Mouse (Mus musculus) hindbrain, embryonic 11.5 days (tissue): Measurements from ENCODE around the gene Rrp1b. TPM values are rescaled to one million over a fixed set of nuclear protein-coding genes. Genes with fewer than 3 reads are reported as not detected.
"Not testable (repeated sequence)": the region's sequence is repeated elsewhere in the genome, so short reads cannot be mapped to it uniquely, and the experiment has no call there.

Experiments
- ATAC-seq: fragments of 200-750 bp; cut with Nextera tagmentation; 2 replicates; pipeline ENCODE4 v1.8.0; 2017; ENCODE audit warnings: mild to moderate bottlenecking, moderate TSS enrichment, moderate library complexity; ENCODE audit not compliant: low FRiP score
- DNase-seq: peaks from one replicate; pipeline ENCODE4 v3.0.0-alpha.2; 2015; ENCODE audit warnings: low spot score
- H3K27ac ChIP-seq: fragments of 300-500 bp; sonication (generic); 2 replicates; pipeline ENCODE4 v1.5.1; 2014; ENCODE audit warnings: mild to moderate bottlenecking, low read depth, low read length
- H3K27me3 ChIP-seq: fragments of 300-500 bp; sonication (generic); 2 replicates; pipeline ENCODE4 v1.6.1; 2014; ENCODE audit warnings: mild to moderate bottlenecking, low read length, moderate library complexity, mixed read lengths; ENCODE audit not compliant: control insufficient read depth, insufficient read depth
- H3K36me3 ChIP-seq: fragments of 300-500 bp; sonication (generic); 2 replicates; pipeline ENCODE4 v1.6.1; 2014; ENCODE audit warnings: mild to moderate bottlenecking, low read length, moderate library complexity, mixed read lengths; ENCODE audit not compliant: control insufficient read depth, insufficient read depth
- H3K4me1 ChIP-seq: fragments of 300-500 bp; sonication (generic); replicated peaks from 2 replicates; pipeline ENCODE4 v1.6.1; 2014; ENCODE audit warnings: low read length, mixed read lengths; ENCODE audit not compliant: control insufficient read depth, insufficient read depth
- H3K4me2 ChIP-seq: fragments of 300-500 bp; sonication (generic); replicated peaks from 2 replicates; pipeline ENCODE4 v1.6.1; 2014; ENCODE audit warnings: mild to moderate bottlenecking, low read depth, low read length
- H3K4me3 ChIP-seq: fragments of 300-500 bp; sonication (generic); 2 replicates; pipeline ENCODE4 v1.5.1; 2014; ENCODE audit warnings: low read depth, low read length
- H3K9ac ChIP-seq: fragments of 300-500 bp; sonication (generic); 2 replicates; pipeline ENCODE4 v1.6.1; 2014; ENCODE audit warnings: low read depth, low read length
- H3K9me3 ChIP-seq: fragments of 300-500 bp; sonication (generic); 2 replicates; pipeline ENCODE4 v1.6.1; 2016; ENCODE audit warnings: low read length; ENCODE audit not compliant: control insufficient read depth
- WGBS: fragments of 180-500 bp; shearing (Covaris S2); extraction: QIAGEN DNeasy Blood & Tissue Kit; methylation state at CpG from one replicate; pipeline ENCODE4 v1.1.7; 2014; 5-methylcytosine and 5-hydroxymethylcytosine counted together
- polyA plus RNA-seq: library from polyadenylated mRNA; unstranded; fragments of >200 nt; fragmentation: Nextera tagmentation; extraction: Ambion mirVana; gene quantifications from 2 replicates; pipeline ENCODE4 v1.2.1, GENCODE M21; 2014

Rrp1b gene
- polyA plus RNA-seq, 1 experiment from 2014 or later, result 65.0 TPM

- peak overlapping the region; percentile 44 for H3K4me3 ChIP-seq
- H3K36me3 ChIP-seq, result no peaks in the 10 kb centered on the region
- 2% methylated on average over 44 of the region's 44 CpGs for WGBS
- peaks cover 12% of the 10 kb centered on the region for H3K27me3 ChIP-seq
- DNase-seq (peak; percentile 82), ATAC-seq (peak; percentile 76)
- peak overlapping the region; percentile 75 for H3K4me2 ChIP-seq
- peak overlapping the region; percentile 55 for H3K9ac ChIP-seq
- H3K9me3 ChIP-seq, result no peaks in the 10 kb centered on the region
- H3K4me1 ChIP-seq, result no peaks in the 10 kb centered on the region
- H3K27ac ChIP-seq, result no peak overlapping the region
Measured at GRCm38 (mm10) chr17:32099943-32100586, 64.2 kb downstream of the Rrp1b start.

- Histone ChIP-seq H3K4me2 (no peak overlapping the region), H3K9ac (no peak overlapping the region), H3K4me1 (no peaks in the 10 kb centered on the region), H3K27me3 (peaks cover 12% of the 10 kb centered on the region), H3K27ac (no peak overlapping the region), H3K4me3 (no peak overlapping the region), H3K9me3 (no peaks in the 10 kb centered on the region), H3K36me3 (no peaks in the 10 kb centered on the region)
- no peak for DNase-seq
- no peak for ATAC-seq
- 18% methylated on average over 4 of the region's 4 CpGs for WGBS
Measured at GRCm38 (mm10) chr17:32103054-32103453, 67.2 kb downstream of the Rrp1b start.

- Histone ChIP-seq H3K9ac (no peak overlapping the region), H3K27me3 (no peaks in the 10 kb centered on the region), H3K4me2 (no peak overlapping the region), H3K4me1 (no peaks in the 10 kb centered on the region), H3K36me3 (no peaks in the 10 kb centered on the region), H3K27ac (no peak overlapping the region), H3K4me3 (no peak overlapping the region), H3K9me3 (no peaks in the 10 kb centered on the region)
- 76% methylated on average over 2 of the region's 2 CpGs for WGBS
- ATAC-seq (no peak), DNase-seq (no peak)
Measured at GRCm38 (mm10) chr17:32106358-32106757, 70.5 kb downstream of the Rrp1b start.

- Histone ChIP-seq H3K4me2 (no peak overlapping the region), H3K9me3 (no peaks in the 10 kb centered on the region), H3K9ac (no peak overlapping the region), H3K4me3 (no peak overlapping the region), H3K4me1 (no peaks in the 10 kb centered on the region), H3K27ac (no peak overlapping the region), H3K27me3 (peaks cover under 1% of the 10 kb centered on the region; the same call in 1 of the 2 replicates), H3K36me3 (no peaks in the 10 kb centered on the region)
- ATAC-seq, result no peak
- 65% methylated on average over 5 of the region's 5 CpGs for WGBS
- DNase-seq, result no peak
Measured at GRCm38 (mm10) chr17:32107877-32108276, 72.0 kb downstream of the Rrp1b start.

GRCm38 (mm10) chr17:32108320-32109011 lies 72.6 kb downstream of the Rrp1b start:
- ATAC-seq, H3K9ac ChIP-seq, H3K36me3 ChIP-seq, H3K4me3 ChIP-seq, H3K27me3 ChIP-seq, H3K9me3 ChIP-seq, H3K4me2 ChIP-seq, DNase-seq, H3K27ac ChIP-seq, H3K4me1 ChIP-seq: not testable (repeated sequence)
- 81% methylated on average over 5 of the region's 5 CpGs for whole genome bisulfite sequencing

- Histone ChIP-seq H3K27me3 (peaks cover 9% of the 10 kb centered on the region), H3K4me3 (no peak overlapping the region), H3K4me2 (no peak overlapping the region), H3K27ac (no peak overlapping the region), H3K9ac (no peak overlapping the region), H3K36me3 (no peaks in the 10 kb centered on the region), H3K4me1 (0 out of 2 replicates have a peak, but pooled peaks cover 2% of the 10 kb centered on the region), H3K9me3 (no peaks in the 10 kb centered on the region)
- WGBS, result 75% methylated on average over 6 of the region's 6 CpGs
- DNase-seq (no peak), ATAC-seq (no peak)
Measured at GRCm38 (mm10) chr17:32109201-32109940, 73.5 kb downstream of the Rrp1b start.

GRCm38 (mm10) chr17:32110424-32110823 lies 74.5 kb downstream of the Rrp1b start:
- H3K36me3 ChIP-seq, result no peaks in the 10 kb centered on the region
- peaks cover 9% of the 10 kb centered on the region for H3K27me3 ChIP-seq
- H3K9me3 ChIP-seq, result no peaks in the 10 kb centered on the region
- no peak overlapping the region for H3K4me2 ChIP-seq
- H3K9ac ChIP-seq, result no peak overlapping the region
- WGBS, result 58% methylated on average over 2 of the region's 2 CpGs
- ATAC-seq (no peak), DNase-seq (no peak)
- H3K27ac ChIP-seq, result no peak overlapping the region
- H3K4me3 ChIP-seq, result no peak overlapping the region
- 0 out of 2 replicates have a peak, but pooled peaks cover 2% of the 10 kb centered on the region for H3K4me1 ChIP-seq

- no peak for DNase-seq
- H3K4me3 ChIP-seq, result no peak overlapping the region
- no peak overlapping the region for H3K4me2 ChIP-seq
- no peak overlapping the region for H3K9ac ChIP-seq
- no peak for ATAC-seq
- 0 out of 2 replicates have a peak, but pooled peaks cover 2% of the 10 kb centered on the region for H3K4me1 ChIP-seq
- no peaks in the 10 kb centered on the region for H3K36me3 ChIP-seq
- WGBS, result 84% methylated on average over 10 of the region's 10 CpGs
- H3K27me3 ChIP-seq, result peaks cover 9% of the 10 kb centered on the region
- H3K9me3 ChIP-seq, result no peaks in the 10 kb centered on the region
- no peak overlapping the region for H3K27ac ChIP-seq
Measured at GRCm38 (mm10) chr17:32110980-32111780, 75.3 kb downstream of the Rrp1b start.
